Mouse (Mus musculus): ENCODE results near the gene Ppih.

Ppih gene

GRCm38 (mm10) chr4:119291921-119292320, 28.4 kb downstream of the Ppih start:
- CTCF ChIA-PET = no interaction called here

- CTCF ChIA-PET = interaction anchor here (0.6 kb wide), 1 partner anchor 1119 kb away, joined by 3 read pairs; no protein-coding TSS in a partner anchor
Observed at GRCm38 (mm10) chr4:119285336-119285735, 35.0 kb downstream of the Ppih start.

- CTCF ChIA-PET = interaction anchor here (0.8 kb wide), 1 partner anchor 46 kb away, joined by 3 read pairs; no protein-coding TSS in a partner anchor
Observed at GRCm38 (mm10) chr4:119284861-119285260, 35.5 kb downstream of the Ppih start.

DNA sequence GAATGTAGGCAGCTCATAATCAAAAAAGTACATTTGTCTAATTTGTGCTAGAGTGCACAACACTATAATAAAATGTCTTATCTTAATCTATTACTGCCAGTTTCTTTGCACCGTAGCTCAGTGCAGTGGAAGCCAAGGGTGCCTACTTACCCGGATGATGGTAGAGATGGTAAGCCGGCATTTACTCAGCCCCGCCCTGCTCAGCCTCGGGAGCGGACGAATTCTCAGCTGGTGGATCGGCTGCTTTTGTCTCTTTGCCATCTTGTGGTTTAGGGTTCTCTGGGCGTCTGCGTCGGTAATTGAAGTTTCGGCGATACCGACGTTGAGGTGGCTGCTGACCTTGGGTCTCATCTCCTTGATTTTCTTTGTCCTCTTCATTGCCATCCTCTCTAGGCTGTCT, 41.6 kb downstream of the Ppih start:
- CTCF ChIA-PET = interaction anchor here (0.5 to 1.5 kb wide), 2 partner anchors 14 to 44 kb away, joined by 3 read pairs; no protein-coding TSS in a partner anchor

DNA sequence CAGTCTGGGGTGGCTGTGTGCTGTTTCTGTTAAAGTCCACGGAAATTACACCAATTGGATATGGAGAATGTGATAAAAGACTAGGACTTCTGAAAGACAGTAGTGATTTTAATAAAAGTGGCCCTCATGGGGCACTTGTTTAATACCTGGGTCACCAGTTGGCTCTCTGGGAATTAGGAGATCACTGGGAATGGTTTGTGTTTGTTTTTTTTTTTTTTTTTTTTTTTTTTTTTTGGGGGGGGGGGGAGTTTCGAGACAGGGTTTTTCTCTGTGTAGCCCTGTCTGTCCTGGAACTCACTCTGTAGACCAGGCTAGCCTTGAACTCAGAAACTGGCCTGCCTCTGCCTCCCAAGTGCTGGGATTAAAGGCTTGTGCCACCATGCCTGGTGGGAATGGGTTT, 44.6 kb downstream of the Ppih start:
- CTCF ChIA-PET = no interaction called here

DNA sequence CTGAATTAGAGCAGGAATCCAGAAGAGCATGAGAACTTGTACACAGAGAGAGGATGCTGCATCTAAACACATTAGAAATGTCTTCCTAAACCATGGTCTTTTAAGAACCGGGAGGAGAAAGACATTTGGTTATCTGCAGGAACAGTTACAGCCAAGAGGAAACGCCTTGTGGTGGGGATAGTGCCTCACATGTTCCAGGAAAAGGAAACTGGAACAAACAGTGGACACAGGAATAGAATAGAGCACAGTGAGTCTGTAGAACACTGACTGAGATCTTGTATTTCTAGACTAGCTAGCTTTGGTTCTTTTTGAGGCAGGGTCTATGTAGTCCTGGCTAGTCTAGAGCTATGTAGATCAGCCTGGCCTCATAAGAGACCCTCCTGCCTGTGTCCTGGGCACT, 45.1 kb downstream of the Ppih start:
- CTCF ChIA-PET = no interaction called here

- CTCF ChIA-PET = no interaction called here
Observed at GRCm38 (mm10) chr4:119274627-119275026, 45.7 kb downstream of the Ppih start.

DNA sequence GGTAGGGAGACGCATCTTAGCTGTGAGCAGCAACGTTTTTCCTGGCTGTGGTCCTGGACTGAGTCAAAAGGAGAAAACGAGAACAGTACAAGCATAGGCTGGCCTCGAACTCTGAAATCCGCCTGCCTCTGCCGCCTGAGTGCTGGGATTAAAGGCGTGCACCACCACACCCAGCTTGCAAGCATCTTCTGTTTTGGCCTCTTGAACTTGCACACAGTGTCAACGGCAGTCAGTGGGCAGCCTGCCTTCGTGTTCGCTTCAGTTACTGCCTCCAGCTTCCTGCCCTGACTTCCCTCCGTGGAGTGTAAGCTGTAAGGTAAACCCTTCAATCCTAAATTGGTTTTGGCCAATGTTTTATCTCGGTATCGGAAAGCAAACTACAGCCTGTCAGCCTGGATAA, 53.7 kb downstream of the Ppih start:
- CTCF ChIA-PET = no interaction called here

GRCm38 (mm10) chr4:119263459-119263858, 56.9 kb downstream of the Ppih start:
- CTCF ChIA-PET = no interaction called here

GRCm38 (mm10) chr4:119262483-119262882, 57.9 kb downstream of the Ppih start:
- CTCF ChIA-PET = no interaction called here

GRCm38 (mm10) chr4:119261087-119261713, 59.1 kb downstream of the Ppih start:
- CTCF ChIA-PET = no interaction called here

DNA sequence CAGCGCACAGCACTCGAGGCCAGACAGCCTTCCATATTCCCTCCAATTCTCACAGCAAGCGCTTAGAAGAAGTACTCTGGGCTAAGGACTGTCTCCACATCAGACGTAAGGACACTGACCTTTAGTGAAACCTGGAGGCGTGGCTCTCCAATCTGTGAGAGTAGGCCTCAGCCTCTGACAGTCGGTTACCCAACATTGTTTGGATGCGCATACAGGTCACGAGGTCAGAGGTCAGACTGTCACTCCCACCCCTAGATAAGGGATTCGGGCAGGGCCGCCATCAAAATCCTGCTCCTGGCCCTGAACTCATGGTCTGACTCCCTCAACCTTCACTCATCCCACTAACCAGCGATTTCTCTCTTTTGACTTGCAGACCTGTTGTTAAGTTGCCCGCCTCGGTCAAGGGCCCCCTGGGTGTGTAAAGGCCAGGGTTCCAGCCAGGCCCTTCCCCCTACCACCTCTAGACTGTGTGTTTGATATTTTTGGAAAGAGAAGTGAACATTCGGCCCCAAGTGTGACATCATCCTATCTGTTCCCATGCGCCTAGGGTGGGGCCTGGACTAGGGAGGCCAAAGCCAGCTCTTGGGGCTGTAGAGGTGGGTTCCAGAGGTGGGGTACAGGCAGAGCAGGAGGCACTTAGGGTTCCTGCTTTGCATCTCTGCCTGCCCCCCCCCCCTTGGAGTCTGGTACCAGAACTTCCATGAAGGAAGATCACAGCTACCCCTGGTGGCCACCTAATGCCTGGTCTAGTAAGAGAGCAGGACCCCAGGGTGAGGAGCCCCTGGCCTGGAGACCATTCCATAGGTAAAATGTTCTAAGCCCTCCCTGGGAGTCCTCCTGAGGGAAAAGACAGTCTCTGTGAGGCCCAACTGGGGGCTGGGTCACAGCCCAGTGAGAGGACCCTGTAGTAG, 60.7 kb downstream of the Ppih start:
- CTCF ChIA-PET = interaction anchor here (0.5 kb wide), 1 partner anchor 1968 kb away, joined by 4 read pairs; no protein-coding TSS in a partner anchor

GRCm38 (mm10) chr4:119257083-119257482, 63.3 kb downstream of the Ppih start:
- CTCF ChIA-PET = interaction anchor here (0.7 kb wide), 1 partner anchor 1076 kb away, joined by 7 read pairs; no protein-coding TSS in a partner anchor

DNA sequence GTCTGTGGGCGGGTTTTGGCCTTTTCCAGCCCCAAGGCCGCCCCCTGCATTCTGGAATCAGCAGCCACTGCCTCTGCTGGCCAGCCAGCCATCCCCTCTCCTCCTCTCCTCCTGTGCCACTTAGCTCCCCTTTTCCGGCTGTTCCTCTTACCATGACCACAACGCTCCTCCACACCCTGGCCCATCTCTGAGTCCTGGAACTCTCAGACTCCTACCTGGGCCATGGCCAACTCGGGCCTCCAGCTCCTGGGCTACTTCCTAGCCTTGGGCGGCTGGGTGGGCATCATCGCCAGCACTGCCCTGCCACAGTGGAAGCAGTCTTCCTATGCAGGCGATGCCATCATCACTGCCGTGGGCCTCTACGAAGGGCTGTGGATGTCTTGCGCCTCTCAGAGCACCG, 65.0 kb downstream of the Ppih start, which contains the start of gene Cldn19:
Cldn19 (plus strand) TSS at position 64 of the 400 bp plus-strand sequence.
- CTCF ChIA-PET = interaction anchor here (0.7 kb wide), 1 partner anchor 91 kb away, joined by 3 read pairs; no protein-coding TSS in a partner anchor

DNA sequence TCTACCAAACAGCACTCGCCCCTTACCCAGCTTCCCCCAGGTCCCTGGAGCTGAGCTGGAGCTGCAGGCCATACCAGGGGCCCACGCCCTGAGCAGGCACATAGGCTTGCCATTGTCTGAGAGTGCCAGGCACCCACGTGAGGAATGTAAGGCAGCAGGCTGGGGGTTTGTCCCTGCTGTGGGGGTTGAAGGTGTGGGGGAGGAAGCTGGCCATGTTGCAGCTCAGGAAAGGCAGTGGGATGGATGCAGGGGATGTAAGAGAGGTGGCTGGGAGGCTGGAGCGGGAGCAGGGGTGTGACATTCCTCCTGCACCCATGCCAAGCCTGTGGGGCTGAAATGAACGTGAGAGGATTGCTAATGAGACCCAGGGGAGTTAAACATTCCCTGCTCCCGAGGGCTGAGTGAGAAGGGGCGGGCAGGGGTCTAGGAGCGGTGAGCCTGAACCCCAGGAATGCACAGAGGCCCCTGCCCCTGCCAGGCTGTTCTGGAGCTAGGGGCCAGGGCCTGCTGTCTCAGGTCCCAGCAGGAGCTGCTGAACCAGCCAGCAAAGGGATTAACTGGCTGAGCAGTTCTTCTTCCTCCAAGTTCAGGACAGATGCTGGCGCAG, 66.2 kb downstream of the Ppih start:
- CTCF ChIA-PET = no interaction called here

- CTCF ChIA-PET = no interaction called here
Observed at GRCm38 (mm10) chr4:119252025-119252808, 68.1 kb downstream of the Ppih start.
